Mouse (Mus musculus): ENCODE data around the gene Astn2. TPM values are rescaled to one million over a fixed set of nuclear protein-coding genes. Genes with fewer than 3 reads are reported as not detected.

The Astn2 gene
- polyA plus RNA-seq, 1 experiment from 2014 or later: 0.52 TPM

- Histone ChIP-seq H3K9me3 (ENCODE audit: control insufficient read depth, low read length) (no peaks in the 10 kb centered on the region), H3K4me3 (ENCODE audit: low read depth, low read length) (no peak overlapping the region), H3K9ac (ENCODE audit: low read length) (no peak overlapping the region), H3K36me3 (ENCODE audit: control insufficient read depth, insufficient read depth, low read length) (no peaks in the 10 kb centered on the region), H3K27me3 (ENCODE audit: control insufficient read depth, insufficient read depth, low read length) (peaks cover 20% of the 10 kb centered on the region), H3K4me1 (ENCODE audit: control insufficient read depth, insufficient read depth, low read length) (no peaks in the 10 kb centered on the region), H3K4me2 (ENCODE audit: low read depth) (no peak overlapping the region), H3K27ac (ENCODE audit: low read depth, low read length) (no peak overlapping the region)
- ATAC-seq (ENCODE audit: insufficient read depth, low FRiP score, low TSS enrichment) (no peak), DNase-seq (ENCODE audit: low spot score) (peak; percentile 49)
- WGBS: 24% methylated on average over 8 of the region's 8 CpGs
Observed at GRCm38 (mm10) chr4:66401186-66401681, 3.2 kb downstream of the Astn2 start.

GRCm38 (mm10) chr4:66399066-66399465 lies 5.3 kb downstream of the Astn2 start:
- H3K36me3 ChIP-seq (ENCODE audit: control insufficient read depth, insufficient read depth, low read length): no peaks in the 10 kb centered on the region
- no peak overlapping the region for H3K4me2 ChIP-seq (ENCODE audit: low read depth)
- 53% methylated on average over 4 of the region's 4 CpGs for WGBS
- ATAC-seq (ENCODE audit: insufficient read depth, low FRiP score, low TSS enrichment) (no peak), DNase-seq (ENCODE audit: low spot score) (peak; percentile 19)
- no peak overlapping the region for H3K27ac ChIP-seq (ENCODE audit: low read depth, low read length)
- H3K9me3 ChIP-seq (ENCODE audit: control insufficient read depth, low read length): no peaks in the 10 kb centered on the region
- H3K4me3 ChIP-seq (ENCODE audit: low read depth, low read length): no peak overlapping the region
- H3K9ac ChIP-seq (ENCODE audit: low read length): no peak overlapping the region
- H3K4me1 ChIP-seq (ENCODE audit: control insufficient read depth, insufficient read depth, low read length): no peaks in the 10 kb centered on the region
- peaks cover 16% of the 10 kb centered on the region for H3K27me3 ChIP-seq (ENCODE audit: control insufficient read depth, insufficient read depth, low read length)

- H3K9me3 ChIP-seq (ENCODE audit: control insufficient read depth, low read length): no peaks in the 10 kb centered on the region
- H3K36me3 ChIP-seq (ENCODE audit: control insufficient read depth, insufficient read depth, low read length): no peaks in the 10 kb centered on the region
- H3K27me3 ChIP-seq (ENCODE audit: control insufficient read depth, insufficient read depth, low read length): peaks cover 6% of the 10 kb centered on the region
- ATAC-seq (ENCODE audit: insufficient read depth, low FRiP score, low TSS enrichment) (no peak), DNase-seq (ENCODE audit: low spot score) (no peak)
- H3K4me3 ChIP-seq (ENCODE audit: low read depth, low read length): no peak overlapping the region
- no peak overlapping the region for H3K27ac ChIP-seq (ENCODE audit: low read depth, low read length)
- no peaks in the 10 kb centered on the region for H3K4me1 ChIP-seq (ENCODE audit: control insufficient read depth, insufficient read depth, low read length)
- no peak overlapping the region for H3K9ac ChIP-seq (ENCODE audit: low read length)
- H3K4me2 ChIP-seq (ENCODE audit: low read depth): no peak overlapping the region
Observed at GRCm38 (mm10) chr4:66397216-66397615, 7.2 kb downstream of the Astn2 start.

- Histone ChIP-seq H3K27me3 (ENCODE audit: control insufficient read depth, insufficient read depth, low read length) (no peaks in the 10 kb centered on the region), H3K9ac (ENCODE audit: low read length) (no peak overlapping the region), H3K4me1 (ENCODE audit: control insufficient read depth, insufficient read depth, low read length) (no peaks in the 10 kb centered on the region), H3K9me3 (ENCODE audit: control insufficient read depth, low read length) (no peaks in the 10 kb centered on the region), H3K27ac (ENCODE audit: low read depth, low read length) (no peak overlapping the region), H3K4me3 (ENCODE audit: low read depth, low read length) (no peak overlapping the region), H3K4me2 (ENCODE audit: low read depth) (no peak overlapping the region), H3K36me3 (ENCODE audit: control insufficient read depth, insufficient read depth, low read length) (no peaks in the 10 kb centered on the region)
- no peak for ATAC-seq (ENCODE audit: insufficient read depth, low FRiP score, low TSS enrichment)
- WGBS: 76% methylated on average over 4 of the region's 4 CpGs
- no peak for DNase-seq (ENCODE audit: low spot score)
Observed at GRCm38 (mm10) chr4:66393294-66393693, 11.1 kb downstream of the Astn2 start.

GRCm38 (mm10) chr4:66390480-66390879 lies 13.9 kb downstream of the Astn2 start:
- no peak overlapping the region for H3K4me2 ChIP-seq (ENCODE audit: low read depth)
- WGBS: 32% methylated on average over 4 of the region's 4 CpGs
- no peaks in the 10 kb centered on the region for H3K27me3 ChIP-seq (ENCODE audit: control insufficient read depth, insufficient read depth, low read length)

GRCm38 (mm10) chr4:66378586-66378985 lies 25.8 kb downstream of the Astn2 start:
- no peak overlapping the region for H3K4me2 ChIP-seq (ENCODE audit: low read depth)
- DNase-seq (ENCODE audit: low spot score) (no peak), ATAC-seq (ENCODE audit: insufficient read depth, low FRiP score, low TSS enrichment) (no peak)
- no peak overlapping the region for H3K9ac ChIP-seq (ENCODE audit: low read length)
- whole genome bisulfite sequencing: 49% methylated on average over 2 of the region's 2 CpGs
- no peaks in the 10 kb centered on the region for H3K27me3 ChIP-seq (ENCODE audit: control insufficient read depth, insufficient read depth, low read length)
- no peak overlapping the region for H3K27ac ChIP-seq (ENCODE audit: low read depth, low read length)
- H3K4me1 ChIP-seq (ENCODE audit: control insufficient read depth, insufficient read depth, low read length): no peaks in the 10 kb centered on the region
- H3K4me3 ChIP-seq (ENCODE audit: low read depth, low read length): no peak overlapping the region
- H3K9me3 ChIP-seq (ENCODE audit: control insufficient read depth, low read length): no peaks in the 10 kb centered on the region
- H3K36me3 ChIP-seq (ENCODE audit: control insufficient read depth, insufficient read depth, low read length): no peaks in the 10 kb centered on the region

More at GRCm38 (mm10) chr4:66390480-66390879, 13.9 kb downstream of the Astn2 start:
- Histone ChIP-seq H3K4me1 (ENCODE audit: control insufficient read depth, insufficient read depth, low read length) (no peaks in the 10 kb centered on the region), H3K9ac (ENCODE audit: low read length) (no peak overlapping the region), H3K36me3 (ENCODE audit: control insufficient read depth, insufficient read depth, low read length) (no peaks in the 10 kb centered on the region), H3K4me3 (ENCODE audit: low read depth, low read length) (no peak overlapping the region), H3K9me3 (ENCODE audit: control insufficient read depth, low read length) (no peaks in the 10 kb centered on the region), H3K27ac (ENCODE audit: low read depth, low read length) (no peak overlapping the region)
- ATAC-seq (ENCODE audit: insufficient read depth, low FRiP score, low TSS enrichment) (no peak), DNase-seq (ENCODE audit: low spot score) (no peak)

GRCm38 (mm10) chr4:66370557-66371071 lies 33.8 kb downstream of the Astn2 start:
- no peak for ATAC-seq (ENCODE audit: insufficient read depth, low FRiP score, low TSS enrichment)
- no peak overlapping the region for H3K27ac ChIP-seq (ENCODE audit: low read depth, low read length)
- no peaks in the 10 kb centered on the region for H3K27me3 ChIP-seq (ENCODE audit: control insufficient read depth, insufficient read depth, low read length)
- H3K9ac ChIP-seq (ENCODE audit: low read length): no peak overlapping the region
- no peaks in the 10 kb centered on the region for H3K9me3 ChIP-seq (ENCODE audit: control insufficient read depth, low read length)
- 75% methylated on average over 3 of the region's 3 CpGs for WGBS
- no peaks in the 10 kb centered on the region for H3K4me1 ChIP-seq (ENCODE audit: control insufficient read depth, insufficient read depth, low read length)
- no peak overlapping the region for H3K4me2 ChIP-seq (ENCODE audit: low read depth)
- no peak overlapping the region for H3K4me3 ChIP-seq (ENCODE audit: low read depth, low read length)
- no peak for DNase-seq (ENCODE audit: low spot score)
- no peaks in the 10 kb centered on the region for H3K36me3 ChIP-seq (ENCODE audit: control insufficient read depth, insufficient read depth, low read length)

- H3K4me1 ChIP-seq (ENCODE audit: control insufficient read depth, insufficient read depth, low read length): no peaks in the 10 kb centered on the region
- no peaks in the 10 kb centered on the region for H3K27me3 ChIP-seq (ENCODE audit: control insufficient read depth, insufficient read depth, low read length)
- no peaks in the 10 kb centered on the region for H3K36me3 ChIP-seq (ENCODE audit: control insufficient read depth, insufficient read depth, low read length)
- DNase-seq (ENCODE audit: low spot score): no peak
- H3K9me3 ChIP-seq (ENCODE audit: control insufficient read depth, low read length): no peaks in the 10 kb centered on the region
- no peak for ATAC-seq (ENCODE audit: insufficient read depth, low FRiP score, low TSS enrichment)
- no peak overlapping the region for H3K27ac ChIP-seq (ENCODE audit: low read depth, low read length)
- no peak overlapping the region for H3K4me2 ChIP-seq (ENCODE audit: low read depth)
- 41% methylated on average over 1 of the region's 1 CpGs for WGBS
- no peak overlapping the region for H3K9ac ChIP-seq (ENCODE audit: low read length)
- H3K4me3 ChIP-seq (ENCODE audit: low read depth, low read length): no peak overlapping the region
Observed at GRCm38 (mm10) chr4:66365500-66365899, 38.9 kb downstream of the Astn2 start.

GRCm38 (mm10) chr4:66344632-66345031 lies 59.8 kb downstream of the Astn2 start:
- no peak for DNase-seq (ENCODE audit: low spot score)
- Histone ChIP-seq H3K4me3 (ENCODE audit: low read depth, low read length) (no peak overlapping the region), H3K27me3 (ENCODE audit: control insufficient read depth, insufficient read depth, low read length) (no peaks in the 10 kb centered on the region), H3K27ac (ENCODE audit: low read depth, low read length) (no peak overlapping the region), H3K9me3 (ENCODE audit: control insufficient read depth, low read length) (no peaks in the 10 kb centered on the region), H3K4me2 (ENCODE audit: low read depth) (no peak overlapping the region), H3K9ac (ENCODE audit: low read length) (no peak overlapping the region), H3K36me3 (ENCODE audit: control insufficient read depth, insufficient read depth, low read length) (no peaks in the 10 kb centered on the region), H3K4me1 (ENCODE audit: control insufficient read depth, insufficient read depth, low read length) (no peaks in the 10 kb centered on the region)
- WGBS: 78% methylated on average over 2 of the region's 2 CpGs
- ATAC-seq (ENCODE audit: insufficient read depth, low FRiP score, low TSS enrichment): no peak

Measured in neural tube, embryonic 11.5 days (tissue).